Mouse (Mus musculus) bone marrow, adult 2 months (tissue): ENCODE measurements around the gene Myo18a.

Experiments
- CTCF ChIP-seq: fragments of 200-500 bp; IDR thresholded peaks from 2 replicates; pipeline ENCODE4 v1.5.1; 2011; ENCODE audit warnings: low read length, control low read depth; ENCODE audit not compliant: control insufficient read depth, insufficient read depth
- POLR2A ChIP-seq: fragments of 200-500 bp; IDR thresholded peaks from 2 replicates; pipeline ENCODE4 v1.6.1; 2011; ENCODE audit warnings: low read depth, mild to moderate bottlenecking, control low read depth, low read length, borderline replicate concordance; ENCODE audit not compliant: control insufficient read depth

DNA sequence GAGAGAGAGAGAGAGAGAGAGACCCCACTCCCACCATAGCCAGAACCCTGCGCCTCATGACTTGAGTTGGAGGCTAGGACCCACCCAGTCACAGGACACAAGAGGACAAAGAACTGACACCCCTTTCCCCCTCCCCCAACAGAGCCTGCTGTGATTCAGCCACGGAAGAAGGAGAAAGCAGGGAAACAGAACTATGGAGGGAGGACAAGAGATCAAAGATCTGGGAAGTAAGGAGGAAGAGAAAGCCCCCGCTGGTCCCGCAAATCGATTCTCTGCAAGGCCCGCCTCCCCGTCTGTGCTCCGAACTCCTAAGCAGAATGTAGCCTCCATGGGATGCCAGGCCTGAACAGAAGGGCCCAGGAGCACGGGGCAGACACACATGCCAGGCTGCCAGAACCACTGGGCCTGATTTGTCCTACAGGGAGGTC, 143.7 kb downstream of the Myo18a start:
- TF ChIP-seq POLR2A: no peak
- TF ChIP-seq CTCF: no peak
